Mouse (Mus musculus) CH12.LX (cell line): ENCODE measurements around the gene Cyp2c69.
"Not testable (repeated sequence)": the region's sequence is repeated elsewhere in the genome, so short reads cannot be mapped to it uniquely, and the experiment has no call there.

Experiments used
- CTCF ChIP-seq, 2 experiments: IDR thresholded peaks in 1 of 2; conservative IDR thresholded peaks in 1 of 2; 2 replicates each; pipeline ENCODE4 v1.5.1; 2011 to 2012; ENCODE audit warnings: low read depth in 2 of 2, low read length in 2 of 2, improper control_type of control experiment in 1 of 2, inconsistent platforms in 1 of 2, mild to moderate bottlenecking in 1 of 2, moderate library complexity in 1 of 2
- E2F4 ChIP-seq: IDR thresholded peaks from 2 replicates; pipeline ENCODE4 v1.6.1; 2011; ENCODE audit warnings: low read depth, low read length, improper control_type of control experiment; ENCODE audit not compliant: insufficient replicate concordance
- HCFC1 ChIP-seq: IDR thresholded peaks from 2 replicates; pipeline ENCODE4 v1.6.1; 2012; ENCODE audit warnings: low read depth, mild to moderate bottlenecking, inconsistent platforms, low read length, improper control_type of control experiment
- KAT2A ChIP-seq: IDR thresholded peaks from 2 replicates; pipeline ENCODE4 v1.6.1; 2012; ENCODE audit warnings: low read length, improper control_type of control experiment, inconsistent platforms; ENCODE audit not compliant: insufficient replicate concordance
- POLR2A ChIP-seq: IDR thresholded peaks from 2 replicates; pipeline ENCODE4 v1.6.1; 2011; ENCODE audit warnings: low read depth, mild to moderate bottlenecking, improper control_type of control experiment, low read length
- ZKSCAN1 ChIP-seq: IDR thresholded peaks from 2 replicates; pipeline ENCODE4 v1.6.1; 2012; ENCODE audit warnings: low read depth, inconsistent platforms, low read length, improper control_type of control experiment, borderline replicate concordance

DNA sequence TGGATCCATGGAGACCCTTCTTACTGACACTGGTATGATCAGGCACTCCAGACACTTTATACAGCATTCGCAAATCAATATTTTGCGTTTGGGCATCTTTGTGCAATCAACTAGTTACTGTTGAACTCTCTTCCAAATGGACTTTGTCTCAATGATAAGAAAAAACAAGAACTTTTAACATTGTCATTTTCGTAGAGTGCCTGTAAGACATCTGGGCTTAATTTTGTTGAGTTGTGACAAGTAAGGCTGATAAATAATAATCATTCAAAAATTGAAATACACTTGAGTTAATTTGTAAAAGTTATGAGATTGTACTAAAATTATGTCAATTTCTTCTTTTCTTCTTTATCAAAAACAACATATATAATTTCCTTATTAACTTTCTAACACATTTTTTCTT, 73.9 kb downstream of the Cyp2c69 start, which contains the start of gene Cyp2c40:
- not testable (repeated sequence) for TF ChIP-seq KAT2A; E2F4; ZKSCAN1; CTCF (conservative IDR thresholded peaks at IDR 0.05 in 1 of 2, IDR thresholded peaks at IDR 0.05 in 1 of 2; ENCODE audit: low read depth in 2 of 2, low read length in 2 of 2); HCFC1; POLR2A
